Mouse (Mus musculus): ENCODE data around the gene Fam76a. TPM values are rescaled to one million over a fixed set of nuclear protein-coding genes. Genes with fewer than 3 reads are reported as not detected.

Gene Fam76a
- 21.7 and 22.5 TPM in 2 replicates for polyA plus RNA-seq (2015; fragmentation: Nextera tagmentation; extraction: Ambion mirVana)

- Histone ChIP-seq H3K4me2 (ENCODE audit: low read depth, low read length) (peak within 1 kb of the TSS; percentile 82), H3K9ac (replicated peaks) (peak within 1 kb of the TSS; percentile 99), H3K27ac (ENCODE audit: low read depth) (peak within 1 kb of the TSS; percentile 98), H3K9me3 (ENCODE audit: low read length) (no peaks in the 10 kb centered on the region), H3K27me3 (ENCODE audit: insufficient read depth, low read length) (no peaks in the 10 kb centered on the region), H3K4me1 (ENCODE audit: insufficient read depth) (peaks cover 23% of the 10 kb centered on the region), H3K36me3 (replicated peaks; ENCODE audit: insufficient read depth, low read length) (peaks cover 12% of the 10 kb centered on the region; the same call in 1 of the 2 replicates), H3K4me3 (ENCODE audit: low read depth, low read length) (peak within 1 kb of the TSS; percentile 96)
- peak; percentile 89 for TF ChIP-seq EP300 (IDR thresholded peaks at IDR 0.05; ENCODE audit: low read depth)
- no peak; the same call in 1 of the 2 replicates for TF ChIP-seq CTCF (IDR thresholded peaks at IDR 0.05; ENCODE audit: low read depth)
- DNase-seq (peak; percentile 100), ATAC-seq (peak; percentile 98)
- WGBS (ENCODE audit: insufficient replicate concordance): 4% methylated on average over 45 of the region's 53 CpGs
Measured at GRCm38 (mm10) chr4:132922558-132923008, at the start of gene Fam76a. Gene Fam76a, minus strand, starts transcription at chr4:132922558.

DNA sequence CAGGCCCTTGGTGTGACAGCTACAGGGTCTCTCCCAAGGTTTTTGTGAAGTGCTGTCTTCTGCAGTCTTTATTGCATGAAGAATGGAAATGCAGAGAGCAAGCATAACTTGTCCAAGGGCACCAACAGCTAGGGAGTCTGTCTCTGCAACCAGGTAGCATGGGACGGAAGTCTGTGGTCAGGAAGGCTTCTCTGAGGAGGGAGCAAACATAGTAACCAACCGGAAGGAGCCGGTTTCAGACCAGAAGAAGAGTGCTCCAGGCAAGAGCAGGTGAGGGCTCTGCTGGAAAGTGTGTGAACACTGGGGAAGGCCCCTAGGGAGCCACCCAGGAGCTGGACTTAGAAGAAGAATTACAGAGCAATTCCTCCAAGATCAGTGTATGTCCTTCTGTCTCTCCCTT, 49.7 kb upstream of the Fam76a start:
- H3K27ac ChIP-seq (ENCODE audit: low read depth): no peak overlapping the region
- H3K36me3 ChIP-seq (replicated peaks; ENCODE audit: insufficient read depth, low read length): no peaks in the 10 kb centered on the region
- peaks cover 27% of the 10 kb centered on the region for H3K4me1 ChIP-seq (ENCODE audit: insufficient read depth)
- peak overlapping the region; percentile 9; the same call in 1 of the 2 replicates for H3K4me2 ChIP-seq (ENCODE audit: low read depth, low read length)
- ATAC-seq (no peak), DNase-seq (no peak)
- H3K4me3 ChIP-seq (ENCODE audit: low read depth, low read length): no peak overlapping the region
- H3K27me3 ChIP-seq (ENCODE audit: insufficient read depth, low read length): peaks cover 11% of the 10 kb centered on the region; the same call in 1 of the 2 replicates
- TF ChIP-seq CTCF (IDR thresholded peaks at IDR 0.05; ENCODE audit: low read depth) (no peak), EP300 (IDR thresholded peaks at IDR 0.05; ENCODE audit: low read depth) (no peak)
- 50% methylated on average over 3 of the region's 3 CpGs for WGBS (ENCODE audit: insufficient replicate concordance)
- H3K9ac ChIP-seq (replicated peaks): no peak overlapping the region
- H3K9me3 ChIP-seq (ENCODE audit: low read length): no peaks in the 10 kb centered on the region

DNA sequence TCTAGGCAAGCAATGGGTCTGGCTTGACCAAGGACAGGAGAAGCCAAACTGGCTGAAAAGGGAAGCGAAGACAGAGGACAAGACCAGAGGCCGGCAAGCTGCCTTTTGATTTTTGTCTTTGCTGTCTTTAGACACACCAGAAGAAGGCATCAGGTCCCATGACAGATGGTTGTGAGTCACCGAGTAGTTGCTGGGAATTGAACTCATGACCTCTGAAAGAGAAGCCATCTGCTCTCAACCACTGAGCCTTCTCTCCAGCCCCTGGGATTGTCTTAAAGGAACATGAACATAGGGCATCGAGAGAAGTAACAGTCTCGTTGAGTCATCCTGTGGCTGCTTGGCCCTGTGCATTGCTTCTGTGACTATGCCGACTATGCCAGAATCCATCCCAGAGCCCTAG, 49.2 kb upstream of the Fam76a start:
- H3K36me3 ChIP-seq (replicated peaks; ENCODE audit: insufficient read depth, low read length): no peaks in the 10 kb centered on the region
- no peak overlapping the region for H3K27ac ChIP-seq (ENCODE audit: low read depth)
- no peaks in the 10 kb centered on the region for H3K9me3 ChIP-seq (ENCODE audit: low read length)
- peaks cover 11% of the 10 kb centered on the region; the same call in 1 of the 2 replicates for H3K27me3 ChIP-seq (ENCODE audit: insufficient read depth, low read length)
- ATAC-seq (no peak), DNase-seq (no peak)
- 50% methylated on average over 6 of the region's 6 CpGs for WGBS (ENCODE audit: insufficient replicate concordance)
- TF ChIP-seq EP300 (IDR thresholded peaks at IDR 0.05; ENCODE audit: low read depth) (no peak), CTCF (IDR thresholded peaks at IDR 0.05; ENCODE audit: low read depth) (no peak)
- no peak overlapping the region for H3K4me3 ChIP-seq (ENCODE audit: low read depth, low read length)
- peaks cover 24% of the 10 kb centered on the region for H3K4me1 ChIP-seq (ENCODE audit: insufficient read depth)
- no peak overlapping the region for H3K9ac ChIP-seq (replicated peaks)
- no peak overlapping the region for H3K4me2 ChIP-seq (ENCODE audit: low read depth, low read length)

DNA sequence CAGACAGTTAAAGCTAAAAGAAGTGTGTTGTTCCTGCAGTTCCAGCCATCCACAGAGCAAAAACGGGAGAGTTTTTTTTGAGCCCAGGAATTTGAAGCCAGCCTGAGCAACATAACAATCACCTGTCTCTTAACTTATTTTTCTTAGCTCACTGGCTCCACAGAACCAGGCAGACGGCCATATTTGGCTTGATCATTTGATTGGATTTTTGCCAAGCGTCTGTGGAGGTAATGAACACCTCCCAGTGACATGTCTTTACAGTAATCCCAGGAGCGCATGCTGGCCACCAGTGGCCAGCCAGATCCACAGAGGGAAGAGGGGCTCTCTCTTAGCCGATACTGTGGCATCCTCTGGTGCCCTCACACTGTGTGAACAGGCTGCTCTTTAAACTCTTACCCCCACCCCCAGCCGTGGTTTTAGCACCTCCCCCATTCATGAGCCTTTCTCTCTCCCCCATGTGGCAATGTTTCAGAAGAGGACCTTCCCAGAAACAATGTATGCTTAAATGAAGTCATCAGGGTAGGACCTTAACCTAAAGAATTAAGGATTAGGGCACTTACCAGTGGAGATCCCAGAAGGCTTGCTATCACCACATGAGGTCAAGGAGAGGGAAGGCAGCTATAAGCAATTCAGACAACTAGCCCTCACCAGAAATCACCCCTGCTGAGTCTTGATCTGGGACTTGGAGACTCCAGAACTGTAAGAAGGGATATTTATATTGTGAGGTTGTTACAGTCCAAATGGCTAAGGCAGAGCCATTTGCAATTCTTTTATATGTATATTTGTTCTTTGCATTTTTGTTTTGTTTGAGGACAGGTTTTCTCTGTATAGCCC, 46.0 kb upstream of the Fam76a start:
- Histone ChIP-seq H3K36me3 (replicated peaks; ENCODE audit: insufficient read depth, low read length) (no peaks in the 10 kb centered on the region), H3K4me3 (ENCODE audit: low read depth, low read length) (no peak overlapping the region), H3K4me1 (ENCODE audit: insufficient read depth) (peaks cover 3% of the 10 kb centered on the region), H3K9ac (replicated peaks) (no peak overlapping the region), H3K9me3 (ENCODE audit: low read length) (no peaks in the 10 kb centered on the region), H3K4me2 (ENCODE audit: low read depth, low read length) (no peak overlapping the region), H3K27me3 (ENCODE audit: insufficient read depth, low read length) (no peaks in the 10 kb centered on the region), H3K27ac (ENCODE audit: low read depth) (no peak overlapping the region)
- DNase-seq (no peak), ATAC-seq (peak; percentile 40; the same call in 1 of the 2 replicates)
- TF ChIP-seq EP300 (IDR thresholded peaks at IDR 0.05; ENCODE audit: low read depth) (no peak), CTCF (IDR thresholded peaks at IDR 0.05; ENCODE audit: low read depth) (no peak)
- 51% methylated on average over 6 of the region's 6 CpGs for WGBS (ENCODE audit: insufficient replicate concordance)

- WGBS (ENCODE audit: insufficient replicate concordance): 70% methylated on average over 5 of the region's 5 CpGs
- Histone ChIP-seq H3K9me3 (ENCODE audit: low read length) (no peaks in the 10 kb centered on the region), H3K27ac (ENCODE audit: low read depth) (no peak overlapping the region), H3K4me2 (ENCODE audit: low read depth, low read length) (no peak overlapping the region), H3K4me3 (ENCODE audit: low read depth, low read length) (no peak overlapping the region), H3K9ac (replicated peaks) (no peak overlapping the region), H3K36me3 (replicated peaks; ENCODE audit: insufficient read depth, low read length) (no peaks in the 10 kb centered on the region), H3K27me3 (ENCODE audit: insufficient read depth, low read length) (no peaks in the 10 kb centered on the region), H3K4me1 (ENCODE audit: insufficient read depth) (peaks cover 18% of the 10 kb centered on the region)
- DNase-seq: no peak
- TF ChIP-seq EP300 (IDR thresholded peaks at IDR 0.05; ENCODE audit: low read depth) (no peak), CTCF (IDR thresholded peaks at IDR 0.05; ENCODE audit: low read depth) (no peak)
- no peak for ATAC-seq
Measured at GRCm38 (mm10) chr4:132964473-132964872, 42.1 kb upstream of the Fam76a start.

DNA sequence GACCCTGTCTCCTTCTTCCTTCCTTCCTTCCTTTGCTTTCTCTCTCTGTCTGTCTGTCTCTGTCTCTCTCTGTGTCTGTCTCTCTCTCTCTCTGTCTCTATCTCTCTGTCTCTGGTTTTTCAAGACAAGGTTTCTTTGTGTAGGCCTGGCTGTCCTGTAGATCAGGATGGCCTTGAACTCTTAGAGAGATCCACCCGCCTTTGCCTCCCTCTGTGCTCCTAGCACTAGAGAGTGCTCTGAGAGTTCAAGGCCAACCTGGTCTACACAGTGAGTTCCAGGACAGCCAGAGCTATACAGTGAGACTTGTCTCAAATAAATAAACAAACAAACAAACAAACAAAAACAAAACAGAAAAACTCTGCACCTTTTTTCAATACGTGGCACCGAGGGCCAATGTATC, 41.7 kb upstream of the Fam76a start:
- Histone ChIP-seq H3K9ac (replicated peaks) (no peak overlapping the region), H3K9me3 (ENCODE audit: low read length) (no peaks in the 10 kb centered on the region), H3K4me1 (ENCODE audit: insufficient read depth) (peaks cover 22% of the 10 kb centered on the region), H3K27me3 (ENCODE audit: insufficient read depth, low read length) (no peaks in the 10 kb centered on the region), H3K27ac (ENCODE audit: low read depth) (no peak overlapping the region), H3K4me2 (ENCODE audit: low read depth, low read length) (no peak overlapping the region), H3K36me3 (replicated peaks; ENCODE audit: insufficient read depth, low read length) (no peaks in the 10 kb centered on the region), H3K4me3 (ENCODE audit: low read depth, low read length) (no peak overlapping the region)
- TF ChIP-seq EP300 (IDR thresholded peaks at IDR 0.05; ENCODE audit: low read depth): no peak
- no peak for TF ChIP-seq CTCF (IDR thresholded peaks at IDR 0.05; ENCODE audit: low read depth)
- WGBS (ENCODE audit: insufficient replicate concordance): 64% methylated on average over 3 of the region's 3 CpGs
- ATAC-seq (no peak), DNase-seq (no peak)

Measured in liver, postnatal 0 days (tissue).